Mouse (Mus musculus): ENCODE measurements around the gene Ifitm5. TPM values are rescaled to one million over a fixed set of nuclear protein-coding genes. Genes with fewer than 3 reads are reported as not detected.

Ifitm5 gene
- polyA plus RNA-seq (2014; fragmentation: Nextera tagmentation; extraction: Ambion mirVana) = 0.29 TPM in 1 of 2 replicates, not detected in the other

DNA sequence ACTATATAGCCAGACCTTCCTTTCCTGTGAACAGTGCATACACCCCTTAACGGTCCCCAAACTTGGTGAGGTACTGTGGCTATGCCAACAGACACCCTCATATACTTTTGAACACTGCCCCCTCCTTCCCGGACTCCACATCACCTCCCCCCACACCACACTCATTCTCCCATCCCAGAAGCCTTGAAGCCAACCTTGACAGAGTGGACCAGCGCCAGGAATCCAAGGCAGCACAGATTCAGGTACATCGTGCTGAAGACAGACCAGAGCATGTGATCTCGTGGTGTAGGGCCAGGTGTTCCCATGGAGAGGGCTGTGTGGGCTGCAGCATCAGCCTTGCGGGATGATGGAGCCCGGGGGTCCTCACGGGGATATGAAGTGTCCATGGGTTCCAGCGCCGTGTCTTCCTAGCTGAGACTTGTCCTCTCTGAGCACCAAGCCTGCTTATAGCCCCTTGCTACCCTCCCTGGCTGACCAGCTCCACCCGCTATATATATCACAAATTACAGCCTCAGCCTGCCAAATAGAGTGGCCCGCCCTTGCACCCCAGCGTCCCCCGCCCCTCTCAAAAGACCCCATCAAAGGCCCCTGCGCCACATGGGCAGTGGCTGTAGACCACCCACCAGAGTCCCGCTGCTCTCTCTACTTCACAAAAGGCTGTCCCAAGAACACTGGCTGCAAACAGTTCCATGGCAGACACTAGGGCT lies at the start of gene Ifitm5:
Ifitm5 (minus strand) TSS at position 468 of the 707 bp plus-strand sequence.
- no peaks in the 10 kb centered on the region; the same call in 1 of the 2 replicates for H3K4me1 ChIP-seq (ENCODE audit: control insufficient read depth, insufficient read depth, low read length)
- WGBS = 85% methylated on average over 16 of the region's 16 CpGs
- H3K9ac ChIP-seq (replicated peaks; ENCODE audit: low read length) = no peak within 1 kb of the TSS
- H3K9me3 ChIP-seq (ENCODE audit: control insufficient read depth, low read length) = no peaks in the 10 kb centered on the region
- H3K27ac ChIP-seq (replicated peaks; ENCODE audit: low read depth, low read length) = no peak within 1 kb of the TSS
- H3K4me3 ChIP-seq (replicated peaks; ENCODE audit: low read depth, low read length) = no peak within 1 kb of the TSS
- H3K36me3 ChIP-seq (ENCODE audit: control insufficient read depth, insufficient read depth, low read length) = no peaks in the 10 kb centered on the region; the same call in 1 of the 2 replicates
- no peak within 1 kb of the TSS for H3K4me2 ChIP-seq (ENCODE audit: low read length)
- no peak for ATAC-seq (ENCODE audit: low FRiP score, low TSS enrichment)
- H3K27me3 ChIP-seq (ENCODE audit: control insufficient read depth, insufficient read depth, low read length) = no peaks in the 10 kb centered on the region
- no peak for DNase-seq

DNA sequence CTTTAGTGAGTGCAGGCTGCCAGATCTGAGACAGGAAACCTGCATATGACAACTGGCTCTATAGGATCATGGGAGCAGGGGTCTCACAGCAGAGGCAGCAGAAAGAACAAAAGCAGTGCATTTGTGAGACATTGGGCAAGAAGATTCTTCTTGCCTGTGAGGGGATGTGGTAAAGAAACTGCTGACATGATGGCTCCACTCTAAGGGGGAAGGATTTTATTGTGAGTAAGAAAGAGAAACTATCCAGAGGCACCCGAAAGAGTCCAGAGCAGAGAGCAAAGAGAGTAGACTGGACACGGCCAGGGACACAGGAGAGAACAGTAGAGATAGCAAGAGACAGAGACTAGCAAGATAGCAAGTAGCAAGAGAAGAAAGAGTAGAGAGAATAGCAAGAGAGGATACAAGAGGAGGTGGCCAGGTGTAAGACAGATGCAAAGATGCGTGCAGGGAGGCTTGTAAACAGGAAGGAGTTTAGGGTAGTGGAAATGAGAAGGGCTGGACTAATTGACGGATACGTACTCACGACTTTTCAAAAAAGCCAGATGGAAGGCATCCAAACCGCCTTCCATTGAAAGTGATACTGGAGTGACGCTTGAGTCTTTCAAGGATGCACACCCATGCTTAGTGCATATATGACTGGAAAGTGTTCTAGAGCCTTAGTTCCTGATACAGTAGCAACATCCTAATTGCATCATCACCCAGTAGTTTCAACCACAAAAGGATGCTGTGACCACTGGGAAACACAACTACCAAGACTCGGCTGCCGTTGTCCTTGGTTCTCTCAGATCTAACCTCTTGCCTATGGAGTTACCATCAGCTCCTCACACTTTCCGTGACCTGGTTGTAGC lies 49.0 kb upstream of the Ifitm5 start:
- Histone ChIP-seq H3K9me3 (ENCODE audit: control insufficient read depth, low read length) (no peaks in the 10 kb centered on the region), H3K4me2 (ENCODE audit: low read length) (no peak overlapping the region), H3K4me3 (replicated peaks; ENCODE audit: low read depth, low read length) (no peak overlapping the region), H3K4me1 (ENCODE audit: control insufficient read depth, insufficient read depth, low read length) (no peaks in the 10 kb centered on the region), H3K9ac (replicated peaks; ENCODE audit: low read length) (no peak overlapping the region), H3K27ac (replicated peaks; ENCODE audit: low read depth, low read length) (no peak overlapping the region), H3K36me3 (ENCODE audit: control insufficient read depth, insufficient read depth, low read length) (no peaks in the 10 kb centered on the region), H3K27me3 (ENCODE audit: control insufficient read depth, insufficient read depth, low read length) (no peaks in the 10 kb centered on the region)
- ATAC-seq (ENCODE audit: low FRiP score, low TSS enrichment) (no peak), DNase-seq (no peak)
- WGBS = 91% methylated on average over 11 of the region's 11 CpGs

DNA sequence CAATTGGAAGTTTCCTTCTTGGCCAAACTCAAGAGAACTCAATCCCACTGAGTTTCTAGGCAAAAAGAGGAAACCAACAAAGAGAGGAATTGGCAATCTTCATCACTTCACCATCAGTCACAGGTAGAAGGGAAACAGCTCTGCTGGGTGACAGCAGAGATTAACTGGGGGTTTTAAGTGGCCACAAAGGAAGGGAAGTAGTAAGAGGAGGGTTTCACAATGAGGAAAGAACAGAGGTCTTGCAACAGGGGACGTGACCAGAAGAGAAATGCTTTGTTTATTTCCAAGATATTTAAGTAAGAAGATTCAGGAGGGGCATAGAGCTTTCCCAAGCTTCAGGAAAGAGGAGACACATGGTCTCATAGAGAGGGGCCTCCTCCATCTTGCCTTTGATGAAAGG lies 47.7 kb upstream of the Ifitm5 start:
- 61% methylated on average over 1 of the region's 1 CpGs for WGBS
- no peak for ATAC-seq (ENCODE audit: low FRiP score, low TSS enrichment)
- H3K9me3 ChIP-seq (ENCODE audit: control insufficient read depth, low read length) = no peaks in the 10 kb centered on the region
- no peaks in the 10 kb centered on the region for H3K36me3 ChIP-seq (ENCODE audit: control insufficient read depth, insufficient read depth, low read length)
- DNase-seq = no peak
- H3K4me1 ChIP-seq (ENCODE audit: control insufficient read depth, insufficient read depth, low read length) = no peaks in the 10 kb centered on the region
- H3K27ac ChIP-seq (replicated peaks; ENCODE audit: low read depth, low read length) = no peak overlapping the region
- H3K4me2 ChIP-seq (ENCODE audit: low read length) = no peak overlapping the region
- no peaks in the 10 kb centered on the region for H3K27me3 ChIP-seq (ENCODE audit: control insufficient read depth, insufficient read depth, low read length)
- H3K9ac ChIP-seq (replicated peaks; ENCODE audit: low read length) = no peak overlapping the region
- no peak overlapping the region for H3K4me3 ChIP-seq (replicated peaks; ENCODE audit: low read depth, low read length)

DNA sequence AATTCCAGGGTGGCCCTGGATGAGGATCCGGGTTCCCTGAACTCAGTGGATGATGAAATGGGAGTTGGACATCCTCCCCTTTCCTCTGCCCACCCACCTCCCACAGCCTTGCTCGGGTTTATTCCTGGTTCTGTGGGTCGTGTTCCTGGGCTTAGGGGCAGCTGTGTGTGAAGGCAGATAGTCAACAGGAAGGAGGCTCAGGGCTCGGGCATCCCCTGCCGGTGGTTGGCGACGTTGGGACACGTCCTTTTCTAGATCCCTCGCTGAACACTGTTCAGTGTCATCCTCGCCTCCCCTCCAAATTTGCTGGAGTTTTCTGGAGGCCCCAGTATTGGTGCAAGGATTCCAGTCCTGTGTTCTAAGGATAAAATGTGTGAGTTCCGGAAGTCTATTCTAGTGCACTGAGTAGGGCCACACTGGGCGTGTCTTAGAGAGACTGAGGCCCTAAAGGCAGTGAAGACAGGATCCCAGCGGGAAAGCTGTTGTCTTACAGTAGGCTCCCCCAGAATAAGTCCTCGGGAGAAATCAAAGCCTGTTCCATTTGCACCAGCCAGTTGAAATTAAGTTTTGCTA lies 41.1 kb upstream of the Ifitm5 start:
- Histone ChIP-seq H3K4me1 (ENCODE audit: control insufficient read depth, insufficient read depth, low read length) (no peaks in the 10 kb centered on the region), H3K27me3 (ENCODE audit: control insufficient read depth, insufficient read depth, low read length) (no peaks in the 10 kb centered on the region), H3K36me3 (ENCODE audit: control insufficient read depth, insufficient read depth, low read length) (no peaks in the 10 kb centered on the region), H3K4me3 (replicated peaks; ENCODE audit: low read depth, low read length) (no peak overlapping the region), H3K4me2 (ENCODE audit: low read length) (no peak overlapping the region), H3K9me3 (ENCODE audit: control insufficient read depth, low read length) (no peaks in the 10 kb centered on the region), H3K9ac (replicated peaks; ENCODE audit: low read length) (no peak overlapping the region), H3K27ac (replicated peaks; ENCODE audit: low read depth, low read length) (no peak overlapping the region)
- DNase-seq (no peak), ATAC-seq (ENCODE audit: low FRiP score, low TSS enrichment) (no peak)
- 89% methylated on average over 14 of the region's 14 CpGs for WGBS

DNA sequence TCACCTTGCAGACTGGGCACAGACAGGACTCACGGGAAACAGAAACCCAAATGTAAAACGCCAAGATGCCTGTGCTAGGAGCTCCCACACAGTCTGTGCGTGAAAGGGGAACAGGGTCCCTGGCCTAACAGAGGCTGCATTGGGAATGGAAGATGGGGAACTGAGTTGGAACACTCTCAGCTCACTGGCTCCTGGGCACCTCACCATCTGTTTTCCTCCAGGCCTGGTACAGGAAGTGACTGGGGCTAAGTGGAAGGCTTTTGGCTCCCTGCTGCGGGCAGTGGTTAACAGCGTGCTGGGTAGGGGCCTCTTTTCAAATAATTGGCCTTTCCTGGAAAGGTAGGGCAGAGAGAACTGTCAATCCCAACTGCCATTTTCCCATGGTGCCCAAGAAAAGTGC lies 40.5 kb upstream of the Ifitm5 start:
- Histone ChIP-seq H3K9me3 (ENCODE audit: control insufficient read depth, low read length) (no peaks in the 10 kb centered on the region), H3K9ac (replicated peaks; ENCODE audit: low read length) (no peak overlapping the region)
- ATAC-seq (ENCODE audit: low FRiP score, low TSS enrichment) = no peak

DNA sequence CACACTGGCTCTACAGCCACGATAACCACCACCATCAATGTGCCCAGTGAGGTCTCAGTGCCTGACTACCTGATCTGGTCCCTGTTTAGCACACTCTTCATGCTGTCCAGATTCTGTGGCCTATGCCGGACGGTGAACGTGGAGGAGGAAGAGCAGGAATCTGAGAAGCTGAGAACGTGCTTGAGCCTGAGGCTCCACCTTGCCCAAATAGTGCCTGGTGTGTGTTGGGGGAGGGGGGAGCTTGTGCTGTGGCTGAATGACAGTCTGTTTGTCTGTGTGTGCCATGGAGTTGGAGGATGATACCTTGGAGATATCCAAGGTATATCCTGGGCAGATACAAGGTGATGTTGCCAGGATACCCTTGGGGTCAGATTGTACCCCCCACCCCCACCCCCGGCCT lies 40.1 kb upstream of the Ifitm5 start:
- Histone ChIP-seq H3K9me3 (ENCODE audit: control insufficient read depth, low read length) (no peaks in the 10 kb centered on the region), H3K36me3 (ENCODE audit: control insufficient read depth, insufficient read depth, low read length) (no peaks in the 10 kb centered on the region), H3K27me3 (ENCODE audit: control insufficient read depth, insufficient read depth, low read length) (no peaks in the 10 kb centered on the region), H3K27ac (replicated peaks; ENCODE audit: low read depth, low read length) (no peak overlapping the region), H3K4me2 (ENCODE audit: low read length) (no peak overlapping the region), H3K4me1 (ENCODE audit: control insufficient read depth, insufficient read depth, low read length) (no peaks in the 10 kb centered on the region), H3K9ac (replicated peaks; ENCODE audit: low read length) (no peak overlapping the region), H3K4me3 (replicated peaks; ENCODE audit: low read depth, low read length) (no peak overlapping the region)
- no peak for DNase-seq
- no peak for ATAC-seq (ENCODE audit: low FRiP score, low TSS enrichment)
- 81% methylated on average over 6 of the region's 6 CpGs for WGBS

More for the DNA sequence above, 40.5 kb upstream of the Ifitm5 start:
- H3K4me2 ChIP-seq (ENCODE audit: low read length) = no peak overlapping the region
- no peak for DNase-seq
- H3K4me1 ChIP-seq (ENCODE audit: control insufficient read depth, insufficient read depth, low read length) = no peaks in the 10 kb centered on the region
- H3K36me3 ChIP-seq (ENCODE audit: control insufficient read depth, insufficient read depth, low read length) = no peaks in the 10 kb centered on the region
- no peak overlapping the region for H3K27ac ChIP-seq (replicated peaks; ENCODE audit: low read depth, low read length)
- H3K4me3 ChIP-seq (replicated peaks; ENCODE audit: low read depth, low read length) = no peak overlapping the region
- whole genome bisulfite sequencing = 75% methylated on average over 5 of the region's 5 CpGs
- H3K27me3 ChIP-seq (ENCODE audit: control insufficient read depth, insufficient read depth, low read length) = no peaks in the 10 kb centered on the region

DNA sequence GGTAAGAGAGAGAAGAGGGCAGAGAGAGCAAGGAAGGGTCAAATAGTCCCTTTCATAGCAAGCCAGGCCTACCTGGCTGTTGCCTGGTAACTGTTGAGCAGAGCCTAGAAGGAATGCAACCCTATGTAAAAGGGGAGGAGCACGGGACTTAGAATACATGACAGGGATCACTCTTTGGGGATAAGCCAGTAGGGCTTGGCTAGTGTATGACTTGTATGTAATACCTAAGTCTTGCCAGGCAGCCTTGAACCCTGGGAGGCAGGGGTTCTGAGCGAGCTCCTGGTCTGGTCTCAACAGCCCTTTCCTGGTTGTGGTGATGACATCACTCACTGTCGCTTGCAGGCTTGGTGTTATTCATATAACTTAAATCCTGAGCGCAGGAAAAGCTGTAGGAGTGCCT lies 38.9 kb upstream of the Ifitm5 start:
- Histone ChIP-seq H3K36me3 (ENCODE audit: control insufficient read depth, insufficient read depth, low read length) (no peaks in the 10 kb centered on the region), H3K9ac (replicated peaks; ENCODE audit: low read length) (no peak overlapping the region), H3K4me2 (ENCODE audit: low read length) (no peak overlapping the region), H3K4me1 (ENCODE audit: control insufficient read depth, insufficient read depth, low read length) (no peaks in the 10 kb centered on the region), H3K27me3 (ENCODE audit: control insufficient read depth, insufficient read depth, low read length) (no peaks in the 10 kb centered on the region), H3K4me3 (replicated peaks; ENCODE audit: low read depth, low read length) (no peak overlapping the region), H3K9me3 (ENCODE audit: control insufficient read depth, low read length) (no peaks in the 10 kb centered on the region), H3K27ac (replicated peaks; ENCODE audit: low read depth, low read length) (no peak overlapping the region)
- ATAC-seq (ENCODE audit: low FRiP score, low TSS enrichment) (no peak), DNase-seq (no peak)
- WGBS = 72% methylated on average over 4 of the region's 4 CpGs

DNA sequence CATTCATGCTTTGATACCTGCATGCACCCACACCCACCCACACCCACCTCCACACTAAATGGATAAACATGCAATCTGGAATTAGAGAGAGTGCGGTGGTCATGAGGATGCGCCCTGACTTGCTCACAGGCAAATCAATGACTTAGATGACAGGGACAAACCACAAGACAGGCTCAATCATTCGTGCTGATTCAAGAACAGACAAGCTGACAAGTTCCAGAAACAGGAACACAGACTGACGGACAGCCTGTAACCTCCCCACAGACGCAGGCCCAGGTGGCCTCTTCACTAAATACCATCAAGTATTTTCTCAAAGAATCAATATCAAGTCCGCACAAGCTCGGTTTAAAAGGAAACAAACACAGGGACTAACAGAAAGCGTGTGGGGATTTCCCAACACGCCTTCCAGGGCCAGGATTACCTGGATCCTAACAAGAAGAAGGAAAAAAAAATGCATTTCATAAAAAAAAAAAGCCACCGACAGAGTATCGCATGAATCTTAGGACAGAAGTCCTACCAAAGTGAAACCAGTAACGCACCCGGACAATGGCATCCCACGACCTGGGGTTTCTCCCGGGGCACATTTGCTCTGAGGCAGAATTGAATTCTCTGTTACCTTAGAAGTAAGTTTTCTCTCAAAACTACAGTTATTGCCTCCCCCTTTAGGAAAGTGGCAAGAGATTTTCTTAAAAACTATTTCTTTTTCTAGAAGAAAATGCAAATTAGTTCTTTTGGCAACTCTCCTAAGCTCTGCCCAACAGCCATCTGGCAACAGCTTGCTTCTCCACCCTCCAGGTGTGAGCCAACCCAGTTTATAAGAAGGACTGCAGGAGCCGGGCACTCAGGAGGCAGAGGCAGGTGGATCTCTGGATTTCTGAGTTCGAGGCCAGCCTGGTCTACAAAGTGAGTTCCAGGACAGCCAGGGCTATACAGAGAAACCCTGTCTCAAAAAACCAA lies 37.4 kb upstream of the Ifitm5 start:
- ATAC-seq (ENCODE audit: low FRiP score, low TSS enrichment) (no peak), DNase-seq (no peak)
- Histone ChIP-seq H3K4me2 (ENCODE audit: low read length) (no peak overlapping the region), H3K4me3 (replicated peaks; ENCODE audit: low read depth, low read length) (no peak overlapping the region), H3K27ac (replicated peaks; ENCODE audit: low read depth, low read length) (no peak overlapping the region), H3K4me1 (ENCODE audit: control insufficient read depth, insufficient read depth, low read length) (no peaks in the 10 kb centered on the region), H3K27me3 (ENCODE audit: control insufficient read depth, insufficient read depth, low read length) (no peaks in the 10 kb centered on the region), H3K36me3 (ENCODE audit: control insufficient read depth, insufficient read depth, low read length) (no peaks in the 10 kb centered on the region), H3K9ac (replicated peaks; ENCODE audit: low read length) (no peak overlapping the region), H3K9me3 (ENCODE audit: control insufficient read depth, low read length) (no peaks in the 10 kb centered on the region)
- WGBS = 90% methylated on average over 17 of the region's 17 CpGs

Measured in midbrain, embryonic 14.5 days (tissue).